Mouse (Mus musculus) forebrain, postnatal 0 days (tissue): ENCODE data around the gene Nrp1. TPM values are rescaled to one million over a fixed set of nuclear protein-coding genes. Genes with fewer than 3 reads are reported as not detected.

Experiments
- ATAC-seq: fragments of 200-750 bp; cut with Nextera tagmentation; 2 replicates; pipeline ENCODE4 v1.8.0; 2017; ENCODE audit warnings: mild to moderate bottlenecking, moderate library complexity
- DNase-seq: peaks from one replicate; pipeline ENCODE4 v3.0.0-alpha.2; 2015
- H3K27ac ChIP-seq: fragments of 300-500 bp; sonication (generic); 2 replicates; pipeline ENCODE4 v1.5.1; 2014; ENCODE audit warnings: low read depth, mild to moderate bottlenecking, antibody characterized with exemption, low read length, moderate library complexity, mixed read lengths
- H3K27me3 ChIP-seq: fragments of 300-500 bp; sonication (generic); 2 replicates; pipeline ENCODE4 v1.6.1; 2014; ENCODE audit warnings: mild to moderate bottlenecking, low read length, mixed read lengths; ENCODE audit not compliant: insufficient read depth
- H3K36me3 ChIP-seq: fragments of 300-500 bp; sonication (generic); 2 replicates; pipeline ENCODE4 v1.6.1; 2014; ENCODE audit warnings: mild to moderate bottlenecking, moderate library complexity; ENCODE audit not compliant: insufficient read depth
- H3K4me1 ChIP-seq: fragments of 300-500 bp; sonication (generic); 2 replicates; pipeline ENCODE4 v1.6.1; 2014; ENCODE audit warnings: antibody characterized with exemption; ENCODE audit not compliant: insufficient read depth
- H3K4me2 ChIP-seq: fragments of 300-500 bp; sonication (generic); 2 replicates; pipeline ENCODE4 v1.6.1; 2014; ENCODE audit warnings: low read depth, mild to moderate bottlenecking, moderate library complexity
- H3K4me3 ChIP-seq: fragments of 300-500 bp; sonication (generic); 2 replicates; pipeline ENCODE4 v1.5.1; 2014; ENCODE audit warnings: low read depth, low read length, mixed read lengths
- H3K9ac ChIP-seq: fragments of 300-500 bp; sonication (generic); 2 replicates; pipeline ENCODE4 v1.6.1; 2014; ENCODE audit warnings: mild to moderate bottlenecking
- H3K9me3 ChIP-seq: fragments of 300-500 bp; sonication (generic); 2 replicates; pipeline ENCODE4 v1.6.1; 2016; ENCODE audit warnings: low read length
- CTCF ChIP-seq: sonication (generic); IDR thresholded peaks from 2 replicates; pipeline ENCODE4 v1.5.1; 2016; ENCODE audit warnings: antibody characterized with exemption, control low read depth, low read depth
- WGBS: fragments of 180-500 bp; shearing (Covaris S2); extraction: QIAGEN DNeasy Blood & Tissue Kit; methylation state at CpG from one replicate; pipeline ENCODE4 v1.1.7; 2014; 5-methylcytosine and 5-hydroxymethylcytosine counted together
- polyA plus RNA-seq: library from polyadenylated mRNA; unstranded; fragments of >200 nt; fragmentation: Nextera tagmentation; extraction: Ambion mirVana; gene quantifications from 2 replicates; pipeline ENCODE4 v1.2.1, GENCODE M21; 2015
- total RNA-seq: library from RNA; depleted of rRNA; stranded (reverse); fragments of >200 nt; gene quantifications from 2 replicates; pipeline ENCODE4 v1.2.3, GENCODE M21; 2014

Gene Nrp1
- total and polyA plus RNA-seq, 2 experiments from 2014 or later = 87.1 to 93.3 TPM

DNA sequence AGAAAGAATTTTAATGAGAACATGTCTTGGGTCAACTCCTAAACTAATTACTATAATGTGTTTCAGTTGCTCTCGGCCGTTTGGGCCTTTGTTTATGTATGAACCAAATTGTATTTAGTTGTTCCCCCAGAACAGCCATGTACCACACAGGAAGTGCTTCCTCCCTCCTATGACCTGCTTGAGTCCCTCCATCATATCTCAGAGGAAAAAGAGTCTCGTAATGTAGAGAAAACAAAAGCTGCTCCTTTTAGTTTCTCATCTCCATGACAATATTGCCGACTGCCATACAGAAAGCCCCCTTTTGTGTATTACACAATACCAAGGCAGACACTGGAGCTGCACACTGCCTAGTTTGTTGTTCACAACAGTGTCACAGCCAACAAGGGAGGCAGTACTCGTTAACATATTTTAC is 26.5 kb downstream of the Nrp1 start:
- H3K9ac ChIP-seq = no peak overlapping the region
- no peaks in the 10 kb centered on the region for H3K27me3 ChIP-seq
- DNase-seq = no peak
- H3K4me3 ChIP-seq = no peak overlapping the region
- ATAC-seq = peak; percentile 61
- H3K36me3 ChIP-seq = no peaks in the 10 kb centered on the region
- TF ChIP-seq CTCF = no peak
- no peak overlapping the region for H3K27ac ChIP-seq
- no peaks in the 10 kb centered on the region for H3K9me3 ChIP-seq
- no peak overlapping the region for H3K4me2 ChIP-seq
- H3K4me1 ChIP-seq = 0 out of 2 replicates have a peak, but pooled peaks cover 4% of the 10 kb centered on the region
- 11% methylated on average over 5 of the region's 5 CpGs for WGBS

DNA sequence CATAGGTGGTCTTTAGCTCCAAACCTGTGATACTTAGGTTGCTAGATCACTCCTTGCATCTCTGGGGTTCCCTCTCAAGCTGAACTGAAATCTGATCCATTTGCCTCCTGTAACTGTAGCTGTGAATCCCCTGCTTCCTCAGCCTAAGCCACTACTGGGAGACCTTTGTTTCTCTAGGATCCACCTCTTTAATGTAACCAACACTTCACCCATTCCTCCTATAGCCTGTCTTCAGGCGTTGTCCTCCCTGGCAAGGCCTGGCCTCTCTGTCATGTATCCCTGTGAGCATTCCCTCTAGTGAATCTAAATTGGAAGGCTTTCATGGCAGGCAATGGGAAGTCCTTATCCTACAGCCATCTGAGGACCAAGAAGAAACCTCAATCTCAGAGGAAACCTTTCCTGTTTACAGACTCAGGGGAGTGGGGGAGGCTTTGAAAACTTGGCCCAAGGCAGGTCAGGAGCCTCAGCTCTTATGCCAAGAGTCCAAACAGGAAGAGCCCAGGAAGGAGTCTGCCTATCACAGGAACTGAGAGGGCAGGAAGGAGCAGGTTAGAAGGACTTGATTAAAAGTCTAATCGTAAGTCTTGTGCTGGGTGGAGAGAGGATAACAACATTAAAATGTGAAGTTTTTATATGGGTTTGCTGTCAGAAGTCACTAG is 28.7 kb downstream of the Nrp1 start:
- H3K4me3 ChIP-seq = no peak overlapping the region
- H3K9ac ChIP-seq = no peak overlapping the region
- no peaks in the 10 kb centered on the region for H3K9me3 ChIP-seq
- no peak for ATAC-seq
- DNase-seq = no peak
- H3K27me3 ChIP-seq = no peaks in the 10 kb centered on the region
- TF ChIP-seq CTCF = no peak
- H3K4me2 ChIP-seq = no peak overlapping the region
- H3K27ac ChIP-seq = no peak overlapping the region
- 0 out of 2 replicates have a peak, but pooled peaks cover 4% of the 10 kb centered on the region for H3K4me1 ChIP-seq
- H3K36me3 ChIP-seq = no peaks in the 10 kb centered on the region
- WGBS = 77% methylated on average over 2 of the region's 2 CpGs

DNA sequence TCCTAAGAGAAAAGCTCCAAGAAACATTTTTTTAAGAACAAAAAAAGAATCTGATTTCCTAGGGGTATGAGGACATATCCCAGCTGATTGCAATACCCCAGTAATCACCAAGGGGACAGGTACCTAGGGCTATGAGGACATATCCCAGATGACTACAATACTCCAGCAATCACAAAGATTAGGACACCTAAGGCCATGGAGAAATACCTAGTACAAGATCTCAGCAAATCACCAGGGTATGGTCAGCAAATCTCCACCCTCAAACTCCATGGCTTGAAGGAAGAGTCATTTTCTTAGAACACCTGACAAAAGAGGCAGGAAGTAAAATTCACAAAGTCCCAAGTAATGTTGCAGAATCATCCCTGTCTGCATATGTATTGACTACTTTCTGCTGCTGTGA is 32.4 kb downstream of the Nrp1 start:
- TF ChIP-seq CTCF = no peak
- H3K4me2 ChIP-seq = no peak overlapping the region
- H3K36me3 ChIP-seq = no peaks in the 10 kb centered on the region
- no peak overlapping the region for H3K9ac ChIP-seq
- no peaks in the 10 kb centered on the region for H3K9me3 ChIP-seq
- no peaks in the 10 kb centered on the region for H3K4me1 ChIP-seq
- ATAC-seq = no peak
- DNase-seq = no peak
- no peak overlapping the region for H3K4me3 ChIP-seq
- no peaks in the 10 kb centered on the region for H3K27me3 ChIP-seq
- no peak overlapping the region for H3K27ac ChIP-seq

GRCm38 (mm10) chr8:128391182-128391760 is 32.9 kb downstream of the Nrp1 start:
- no peaks in the 10 kb centered on the region for H3K27me3 ChIP-seq
- no peaks in the 10 kb centered on the region for H3K36me3 ChIP-seq
- no peak overlapping the region for H3K27ac ChIP-seq
- DNase-seq (no peak), ATAC-seq (no peak)
- H3K4me2 ChIP-seq = no peak overlapping the region
- TF ChIP-seq CTCF = no peak
- no peaks in the 10 kb centered on the region for H3K9me3 ChIP-seq
- 83% methylated on average over 4 of the region's 4 CpGs for WGBS
- no peak overlapping the region for H3K9ac ChIP-seq
- no peak overlapping the region for H3K4me3 ChIP-seq
- no peaks in the 10 kb centered on the region for H3K4me1 ChIP-seq

GRCm38 (mm10) chr8:128394671-128395193 is 36.3 kb downstream of the Nrp1 start:
- 84% methylated on average over 5 of the region's 5 CpGs for WGBS
- Histone ChIP-seq H3K36me3 (no peaks in the 10 kb centered on the region), H3K4me1 (peaks cover 8% of the 10 kb centered on the region; the same call in 1 of the 2 replicates), H3K9ac (no peak overlapping the region), H3K27me3 (no peaks in the 10 kb centered on the region), H3K4me2 (no peak overlapping the region), H3K27ac (no peak overlapping the region), H3K9me3 (no peaks in the 10 kb centered on the region), H3K4me3 (no peak overlapping the region)
- TF ChIP-seq CTCF = no peak
- no peak for DNase-seq
- no peak for ATAC-seq

GRCm38 (mm10) chr8:128396968-128397367 is 38.6 kb downstream of the Nrp1 start:
- ATAC-seq (no peak), DNase-seq (no peak)
- H3K27me3 ChIP-seq = no peaks in the 10 kb centered on the region
- TF ChIP-seq CTCF = no peak
- no peaks in the 10 kb centered on the region for H3K9me3 ChIP-seq
- H3K9ac ChIP-seq = no peak overlapping the region
- H3K27ac ChIP-seq = no peak overlapping the region
- H3K4me2 ChIP-seq = no peak overlapping the region
- 58% methylated on average over 7 of the region's 7 CpGs for WGBS
- H3K4me3 ChIP-seq = no peak overlapping the region
- peaks cover 8% of the 10 kb centered on the region; the same call in 1 of the 2 replicates for H3K4me1 ChIP-seq
- no peaks in the 10 kb centered on the region for H3K36me3 ChIP-seq

GRCm38 (mm10) chr8:128397441-128397840 is 39.0 kb downstream of the Nrp1 start:
- no peak for ATAC-seq
- 41% methylated on average over 3 of the region's 3 CpGs for WGBS

More at GRCm38 (mm10) chr8:128397441-128397840, 39.0 kb downstream of the Nrp1 start:
- no peaks in the 10 kb centered on the region for H3K9me3 ChIP-seq
- H3K9ac ChIP-seq = no peak overlapping the region
- TF ChIP-seq CTCF = no peak
- no peak overlapping the region for H3K27ac ChIP-seq
- no peak for DNase-seq
- no peak overlapping the region for H3K4me3 ChIP-seq
- peaks cover 8% of the 10 kb centered on the region; the same call in 1 of the 2 replicates for H3K4me1 ChIP-seq
- H3K4me2 ChIP-seq = no peak overlapping the region
- no peaks in the 10 kb centered on the region for H3K36me3 ChIP-seq
- no peaks in the 10 kb centered on the region for H3K27me3 ChIP-seq
